In genomic region chr11:120672687-120673593, GRCm38 (mm10) we compare ENCODE assay signal across 8 mouse cellular contexts. TPM values are rescaled to one million over a fixed set of nuclear protein-coding genes. Genes with fewer than 3 reads are reported as not detected.
DNase-seq lines count a peak whose midpoint lies in the region; ATAC-seq lines count a peak whose summit lies in the region.

Gene Aspscr1, plus strand, starts transcription at chr11:120672973.

- H3K4me3 ChIP-seq in hindbrain, embryonic 12.5 days = peak within 1 kb of the TSS; percentile 73

- peak within 1 kb of the TSS; percentile 91 for H3K27ac ChIP-seq in hindbrain, embryonic 12.5 days

- peaks cover 10% of the 10 kb centered on the region for H3K4me1 ChIP-seq in hindbrain, embryonic 12.5 days

- peak; percentile 99 for DNase-seq in Muller cell, postnatal 12 days (ENCODE audit: inconsistent ontology term)
- peak; percentile 92 for DNase-seq in cerebellum, adult 9-11 months
- peak; percentile 92 to 93 for DNase-seq in frontal cortex, postnatal 10 days (ENCODE audit: low spot score in 2 of 2)
- DNase-seq in layer of hippocampus, postnatal 14 days (ENCODE audit: low spot score in 2 of 2) = peak; percentile 92 to 93
- peak; percentile 96 for DNase-seq in lung, postnatal 14 days
- peak; percentile 75 for DNase-seq in retina, adult 2 months (ENCODE audit: low read depth, low spot score)
- DNase-seq in thymus, postnatal 36 days = peak; percentile 96 to 97

- ATAC-seq in hindbrain, embryonic 12.5 days (ENCODE audit: low FRiP score) = peak; percentile 97

- H3K36me3 ChIP-seq in hindbrain, embryonic 12.5 days = peaks cover 20% of the 10 kb centered on the region

- H3K4me2 ChIP-seq in hindbrain, embryonic 12.5 days (replicated peaks) = peak within 1 kb of the TSS; percentile 80

- no peaks in the 10 kb centered on the region for H3K27me3 ChIP-seq in hindbrain, embryonic 12.5 days

- H3K9me3 ChIP-seq in hindbrain, embryonic 12.5 days (replicated peaks) = no peaks in the 10 kb centered on the region

- 1% methylated on average over 71 of the region's 83 CpGs for WGBS in hindbrain, embryonic 12.5 days

- H3K9ac ChIP-seq in hindbrain, embryonic 12.5 days = peak within 1 kb of the TSS; percentile 78

RNA-seq across cellular contexts. Expression of gene Aspscr1, which starts in this region (rescaled TPM):
- polyA plus RNA-seq in hindbrain, embryonic 12.5 days (2016; fragmentation: Nextera tagmentation; extraction: Ambion mirVana) = 144 and 151 TPM in 2 replicates
- total RNA-seq in layer of hippocampus, postnatal 14 days (2021) = 10 to 100 TPM; 54.2 to 58.9 TPM

Comparison
In these comparisons a context has a peak if more than half of its experiments do, and no peak if none do; other contexts are left out.
1. Peak in every context shown above with its lines: DNase-seq, ATAC-seq, H3K4me3 ChIP-seq and H3K27ac ChIP-seq.